Mouse (Mus musculus): ENCODE measurements at regions not wholly inside any gene's neighbourhood (a gene's known extent, or its start where the extent isn't known, plus 50 kb on each side); places are given as distances from the start of the nearest gene placed in this dataset.
A peak's percentile ranks its signal among the peaks of the same experiment; 100 is the strongest.

- no peaks in the 10 kb centered on the region for H3K36me3 ChIP-seq
- no peak overlapping the region for H3K9ac ChIP-seq
- 82% methylated on average over 7 of the region's 7 CpGs for WGBS
- no peaks in the 10 kb centered on the region for H3K9me3 ChIP-seq
- peaks cover 31% of the 10 kb centered on the region for H3K4me1 ChIP-seq
- no peak overlapping the region for H3K27ac ChIP-seq
- no peak overlapping the region for H3K4me3 ChIP-seq
- H3K4me2 ChIP-seq, result no peak overlapping the region
- no peaks in the 10 kb centered on the region for H3K27me3 ChIP-seq
- no peak for ATAC-seq (ENCODE audit: borderline replicate concordance, extremely low read depth, low FRiP score, low TSS enrichment)
These were observed 60.0 kb upstream of the Zfp217 start for GRCm38 (mm10) chr2:170207878-170208277.

DNA sequence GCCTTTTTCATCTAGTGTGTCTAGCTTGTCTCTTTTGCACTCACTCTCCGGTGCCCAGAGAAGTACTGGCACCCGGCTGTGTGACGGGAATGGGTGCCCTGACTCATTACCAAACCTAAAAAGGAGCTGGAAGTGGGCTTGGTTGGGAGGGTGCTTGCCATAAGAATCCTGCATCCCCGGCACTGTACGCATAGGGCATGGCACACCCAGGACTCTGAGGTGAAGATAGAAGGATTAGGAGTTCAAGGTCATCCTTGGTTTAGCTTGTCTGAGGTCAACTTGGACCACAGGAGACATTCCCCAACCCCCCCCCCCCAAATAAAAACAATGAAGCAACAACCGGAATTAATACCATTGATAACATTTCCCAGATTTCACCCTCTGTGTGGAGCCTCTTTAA, 59.5 kb upstream of the Zfp217 start:
- 0 out of 2 replicates have a peak overlapping the region, but pooled peaks have one; percentile 95 for H3K27ac ChIP-seq
- WGBS, result 92% methylated on average over 6 of the region's 6 CpGs
- no peak overlapping the region for H3K9ac ChIP-seq
- no peaks in the 10 kb centered on the region for H3K27me3 ChIP-seq
- no peaks in the 10 kb centered on the region for H3K9me3 ChIP-seq
- no peak overlapping the region for H3K4me2 ChIP-seq
- no peak for ATAC-seq (ENCODE audit: borderline replicate concordance, extremely low read depth, low FRiP score, low TSS enrichment)
- no peaks in the 10 kb centered on the region for H3K36me3 ChIP-seq
- H3K4me3 ChIP-seq, result no peak overlapping the region
- H3K4me1 ChIP-seq, result peaks cover 31% of the 10 kb centered on the region

GRCm38 (mm10) chr2:170206870-170207269, 59.0 kb upstream of the Zfp217 start:
- Histone ChIP-seq H3K9ac (no peak overlapping the region), H3K36me3 (no peaks in the 10 kb centered on the region), H3K27me3 (no peaks in the 10 kb centered on the region), H3K9me3 (no peaks in the 10 kb centered on the region), H3K27ac (peak overlapping the region; percentile 95), H3K4me1 (peaks cover 31% of the 10 kb centered on the region), H3K4me3 (no peak overlapping the region), H3K4me2 (no peak overlapping the region)
- WGBS, result 49% methylated on average over 14 of the region's 14 CpGs
- ATAC-seq (ENCODE audit: borderline replicate concordance, extremely low read depth, low FRiP score, low TSS enrichment), result no peak

- no peak overlapping the region for H3K9ac ChIP-seq
- no peaks in the 10 kb centered on the region for H3K27me3 ChIP-seq
- H3K36me3 ChIP-seq, result no peaks in the 10 kb centered on the region
- H3K27ac ChIP-seq, result peak overlapping the region; percentile 95
- peak; percentile 56; the same call in 1 of the 2 replicates for ATAC-seq (ENCODE audit: borderline replicate concordance, extremely low read depth, low FRiP score, low TSS enrichment)
- WGBS, result 10% methylated on average over 6 of the region's 6 CpGs
- no peak overlapping the region for H3K4me3 ChIP-seq
- H3K4me2 ChIP-seq, result peak overlapping the region; percentile 77
- H3K9me3 ChIP-seq, result no peaks in the 10 kb centered on the region
- H3K4me1 ChIP-seq, result peaks cover 31% of the 10 kb centered on the region
These were observed 58.5 kb upstream of the Zfp217 start for GRCm38 (mm10) chr2:170206442-170206754.

- Histone ChIP-seq H3K27me3 (no peaks in the 10 kb centered on the region), H3K4me2 (peak overlapping the region; percentile 77), H3K4me1 (peaks cover 31% of the 10 kb centered on the region), H3K9me3 (no peaks in the 10 kb centered on the region), H3K4me3 (peak overlapping the region; percentile 39), H3K36me3 (no peaks in the 10 kb centered on the region), H3K9ac (peak overlapping the region; percentile 48), H3K27ac (peak overlapping the region; percentile 95)
- WGBS, result 0% methylated on average over 17 of the region's 17 CpGs
- peak; percentile 44; the same call in 1 of the 2 replicates for ATAC-seq (ENCODE audit: borderline replicate concordance, extremely low read depth, low FRiP score, low TSS enrichment)
These were observed 57.9 kb upstream of the Zfp217 start for GRCm38 (mm10) chr2:170205591-170206441.

DNA sequence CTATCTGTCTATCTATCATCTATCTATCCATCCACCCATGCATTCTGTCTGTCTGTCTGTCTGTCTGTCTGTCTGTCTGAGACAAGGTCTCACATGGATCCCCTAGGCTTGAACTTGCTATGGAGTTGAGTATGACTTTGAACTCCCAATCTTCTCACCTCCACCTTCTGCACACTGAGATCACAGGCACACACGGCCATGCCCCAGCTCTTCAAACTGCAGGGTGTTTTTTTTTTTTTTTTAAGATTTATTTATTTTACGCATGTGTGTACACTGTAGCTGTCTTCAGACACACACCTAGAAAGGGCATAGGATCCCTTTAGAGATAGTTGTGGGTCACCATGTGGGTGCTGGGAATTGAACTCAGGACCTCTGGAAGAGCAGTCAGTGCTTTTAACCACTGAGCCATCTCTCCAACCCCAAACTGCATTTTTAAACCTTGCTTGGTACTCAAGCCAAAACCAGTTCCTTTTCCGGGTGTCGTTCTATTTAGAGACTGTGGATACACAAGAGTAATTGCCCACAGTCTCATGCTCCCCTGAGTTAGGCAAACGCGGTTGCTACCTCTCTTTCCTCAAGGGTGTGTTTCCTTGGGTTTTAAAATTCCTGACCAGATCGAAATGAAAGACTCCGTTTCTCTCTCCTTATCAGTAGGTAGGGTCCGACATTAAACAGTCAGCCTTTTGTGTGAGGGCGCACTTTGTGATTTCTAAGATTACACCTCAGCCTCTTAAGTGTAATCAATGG, 57.0 kb upstream of the Zfp217 start:
- Histone ChIP-seq H3K27ac (peak overlapping the region; percentile 95), H3K27me3 (no peaks in the 10 kb centered on the region), H3K36me3 (no peaks in the 10 kb centered on the region), H3K9me3 (no peaks in the 10 kb centered on the region), H3K4me3 (peak overlapping the region; percentile 39), H3K4me2 (peak overlapping the region; percentile 77), H3K4me1 (peaks cover 31% of the 10 kb centered on the region), H3K9ac (peak overlapping the region; percentile 48; the same call in 1 of the 2 replicates)
- 19% methylated on average over 10 of the region's 10 CpGs for WGBS
- ATAC-seq (ENCODE audit: borderline replicate concordance, extremely low read depth, low FRiP score, low TSS enrichment), result peak; percentile 8; the same call in 1 of the 2 replicates

GRCm38 (mm10) chr2:170203496-170203895, 55.6 kb upstream of the Zfp217 start:
- Histone ChIP-seq H3K9ac (no peak overlapping the region), H3K9me3 (no peaks in the 10 kb centered on the region), H3K36me3 (no peaks in the 10 kb centered on the region), H3K4me1 (peaks cover 20% of the 10 kb centered on the region), H3K4me3 (no peak overlapping the region), H3K4me2 (no peak overlapping the region), H3K27me3 (no peaks in the 10 kb centered on the region), H3K27ac (no peak overlapping the region)
- no peak for ATAC-seq (ENCODE audit: borderline replicate concordance, extremely low read depth, low FRiP score, low TSS enrichment)
- 85% methylated on average over 5 of the region's 5 CpGs for WGBS

GRCm38 (mm10) chr2:170201816-170202371, 54.0 kb upstream of the Zfp217 start:
- H3K9me3 ChIP-seq, result no peaks in the 10 kb centered on the region
- H3K27ac ChIP-seq, result no peak overlapping the region; the same call in 1 of the 2 replicates
- H3K27me3 ChIP-seq, result no peaks in the 10 kb centered on the region
- 70% methylated on average over 10 of the region's 10 CpGs for WGBS
- no peak overlapping the region for H3K9ac ChIP-seq
- H3K4me3 ChIP-seq, result no peak overlapping the region
- no peaks in the 10 kb centered on the region for H3K36me3 ChIP-seq
- no peak overlapping the region for H3K4me2 ChIP-seq
- ATAC-seq (ENCODE audit: borderline replicate concordance, extremely low read depth, low FRiP score, low TSS enrichment), result no peak
- H3K4me1 ChIP-seq, result peaks cover 17% of the 10 kb centered on the region

Data from lung, embryonic 15.5 days (tissue).